Mouse (Mus musculus) liver, adult 2 months (tissue): Measurements from ENCODE around the gene Ifnl2. TPM values are rescaled to one million over a fixed set of nuclear protein-coding genes. Genes with fewer than 3 reads are reported as not detected.
"Not testable (repeated sequence)": the region's sequence is repeated elsewhere in the genome, so short reads cannot be mapped to it uniquely, and the experiment has no call there.

Source experiments
- DNase-seq: peaks from one replicate; pipeline ENCODE4 v3.0.0-alpha.2; 2011; ENCODE audit warnings: low read depth, low spot score; ENCODE audit errors: extremely low read depth
- H3K27ac ChIP-seq: fragments of 200-500 bp; replicated peaks from 2 replicates; pipeline ENCODE4 v1.5.1; 2012; ENCODE audit warnings: low read depth, mild to moderate bottlenecking, control low read depth, inconsistent platforms, low read length; ENCODE audit not compliant: insufficient read depth
- H3K27me3 ChIP-seq: fragments of 200-500 bp; 2 replicates; pipeline ENCODE4 v1.6.1; 2012; ENCODE audit warnings: mild to moderate bottlenecking, moderate library complexity, low read length, inconsistent platforms; ENCODE audit not compliant: control insufficient read depth, insufficient read depth
- H3K36me3 ChIP-seq: fragments of 200-500 bp; 2 replicates; pipeline ENCODE4 v1.6.1; 2012; ENCODE audit warnings: low read length, inconsistent platforms; ENCODE audit not compliant: control insufficient read depth, insufficient read depth
- H3K4me1 ChIP-seq: fragments of 200-500 bp; 2 replicates; pipeline ENCODE4 v1.6.1; 2011; ENCODE audit warnings: low read length; ENCODE audit not compliant: control insufficient read depth, insufficient read depth
- H3K4me3 ChIP-seq: fragments of 200-500 bp; 2 replicates; pipeline ENCODE4 v1.5.1; 2011; ENCODE audit warnings: low read depth, mild to moderate bottlenecking, control low read depth, low read length, moderate library complexity; ENCODE audit not compliant: insufficient read depth
- H3K79me2 ChIP-seq: fragments of 200-500 bp; 2 replicates; pipeline ENCODE4 v1.6.1; 2012; ENCODE audit warnings: inconsistent platforms, mild to moderate bottlenecking, low read length, moderate library complexity; ENCODE audit not compliant: control insufficient read depth, insufficient read depth
- H3K9ac ChIP-seq: fragments of 200-500 bp; 2 replicates; pipeline ENCODE4 v1.6.1; 2012; ENCODE audit warnings: low read depth, mild to moderate bottlenecking, control low read depth, inconsistent platforms, low read length
- CTCF ChIP-seq: fragments of 200-500 bp; IDR thresholded peaks from 2 replicates; pipeline ENCODE4 v1.5.1; 2011; ENCODE audit warnings: low read depth, low read length, control low read depth
- POLR2A ChIP-seq: fragments of 200-500 bp; IDR thresholded peaks from 2 replicates; pipeline ENCODE4 v1.6.1; 2011; ENCODE audit warnings: low read length, control low read depth; ENCODE audit not compliant: insufficient read depth; ENCODE audit errors: extremely low read depth
- WGBS: fragments of 180-500 bp; shearing (Covaris S2); methylation state at CpG from one replicate; pipeline ENCODE4 v1.1.7; 2018; 5-methylcytosine and 5-hydroxymethylcytosine counted together
- polyA plus RNA-seq: library from polyadenylated mRNA; depleted of rRNA; stranded (reverse); fragments of >200 nt; gene quantifications from 2 replicates; pipeline ENCODE4 v1.2.3, GENCODE M21; 2012
- total RNA-seq: library from RNA; depleted of rRNA; stranded (reverse); fragments of >200 nt; gene quantifications from 2 replicates; pipeline ENCODE4 v1.2.3, GENCODE M21; 2014

The Ifnl2 gene
- total and polyA plus RNA-seq, 2 experiments = not detected

DNA sequence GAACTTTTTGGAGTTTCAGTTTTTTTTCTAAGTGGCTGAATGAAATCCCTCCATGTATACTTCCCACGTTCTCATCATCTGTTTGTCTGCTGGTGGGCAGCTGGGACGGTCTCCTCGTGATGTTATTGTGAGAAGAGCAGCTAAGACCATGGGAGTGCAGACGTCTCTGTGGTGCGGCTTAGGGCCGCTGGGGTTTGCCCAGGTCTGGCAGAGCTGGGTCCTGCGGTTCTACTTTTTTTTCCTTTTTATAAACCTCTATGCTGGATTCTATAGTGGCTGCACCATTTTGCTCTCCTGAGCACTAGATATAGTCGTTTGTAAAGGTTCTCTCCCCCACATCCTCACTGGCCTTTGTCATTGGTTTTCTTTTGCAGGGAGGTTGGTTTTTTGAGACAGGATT is 1.2 kb upstream of the Ifnl2 start:
- H3K9ac ChIP-seq = no peak overlapping the region
- H3K36me3 ChIP-seq = no peaks in the 10 kb centered on the region
- no peak overlapping the region for H3K27ac ChIP-seq
- H3K4me3 ChIP-seq = no peak overlapping the region
- H3K79me2 ChIP-seq = no peaks in the 10 kb centered on the region
- DNase-seq = no peak
- H3K4me1 ChIP-seq = no peaks in the 10 kb centered on the region
- 70% methylated on average over 8 of the region's 8 CpGs for WGBS
- H3K27me3 ChIP-seq = no peaks in the 10 kb centered on the region
- TF ChIP-seq CTCF (no peak), POLR2A (no peak)

GRCm38 (mm10) chr7:28509121-28509520 is 1.1 kb downstream of the Ifnl2 start:
- WGBS = 78% methylated on average over 2 of the region's 2 CpGs
- H3K4me3 ChIP-seq, H3K79me2 ChIP-seq, H3K27me3 ChIP-seq, DNase-seq, H3K27ac ChIP-seq, H3K9ac ChIP-seq, H3K36me3 ChIP-seq, H3K4me1 ChIP-seq: not testable (repeated sequence)

- peaks cover 1% of the 10 kb centered on the region; the same call in 1 of the 2 replicates for H3K4me1 ChIP-seq
- no peak overlapping the region for H3K4me3 ChIP-seq
- H3K9ac ChIP-seq = no peak overlapping the region
- TF ChIP-seq CTCF (no peak), POLR2A (no peak)
- no peak overlapping the region for H3K27ac ChIP-seq
- 7% methylated on average over 5 of the region's 5 CpGs for WGBS
- no peaks in the 10 kb centered on the region for H3K79me2 ChIP-seq
- no peaks in the 10 kb centered on the region for H3K27me3 ChIP-seq
- DNase-seq = no peak
- no peaks in the 10 kb centered on the region for H3K36me3 ChIP-seq
Observed at GRCm38 (mm10) chr7:28505585-28505984, 4.7 kb downstream of the Ifnl2 start.

- WGBS = 81% methylated on average over 11 of the region's 11 CpGs
Observed at GRCm38 (mm10) chr7:28495426-28495825, 14.8 kb downstream of the Ifnl2 start.

DNA sequence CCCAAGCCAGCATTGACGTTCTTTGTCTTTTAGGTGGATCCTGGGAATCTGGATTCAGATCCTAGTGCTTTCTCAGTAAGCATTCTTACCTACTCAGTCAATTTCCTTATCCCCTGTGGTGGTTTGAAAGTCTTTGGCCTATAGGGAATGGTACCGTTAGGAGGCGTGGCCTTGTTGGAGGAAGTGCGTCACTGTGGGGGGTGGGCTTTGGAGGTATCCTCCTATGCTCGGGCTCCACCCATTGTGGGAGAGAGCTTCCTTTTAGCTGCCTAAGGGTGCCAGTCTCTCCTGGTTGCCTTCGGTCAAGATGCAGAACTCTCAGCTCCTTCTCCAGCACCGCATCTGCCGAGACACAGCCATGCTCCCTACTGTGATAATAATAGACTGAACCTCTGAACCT is 17.9 kb downstream of the Ifnl2 start:
- TF ChIP-seq POLR2A = no peak
- TF ChIP-seq CTCF = no peak
- Histone ChIP-seq H3K4me3 (no peak overlapping the region), H3K27me3 (no peaks in the 10 kb centered on the region; the same call in 1 of the 2 replicates), H3K79me2 (no peaks in the 10 kb centered on the region), H3K9ac (no peak overlapping the region), H3K27ac (no peak overlapping the region), H3K4me1 (no peaks in the 10 kb centered on the region), H3K36me3 (no peaks in the 10 kb centered on the region)
- DNase-seq = no peak
- 95% methylated on average over 8 of the region's 8 CpGs for WGBS

More at GRCm38 (mm10) chr7:28495426-28495825, 14.8 kb downstream of the Ifnl2 start:
- Histone ChIP-seq H3K36me3 (no peaks in the 10 kb centered on the region), H3K4me1 (no peaks in the 10 kb centered on the region), H3K4me3 (no peak overlapping the region), H3K27me3 (no peaks in the 10 kb centered on the region), H3K9ac (no peak overlapping the region), H3K27ac (no peak overlapping the region), H3K79me2 (no peaks in the 10 kb centered on the region)
- no peak for TF ChIP-seq POLR2A
- no peak for TF ChIP-seq CTCF
- DNase-seq = no peak

- H3K9ac ChIP-seq = no peak overlapping the region
- DNase-seq = no peak
- H3K4me1 ChIP-seq = no peaks in the 10 kb centered on the region
- H3K79me2 ChIP-seq = no peaks in the 10 kb centered on the region
- 36% methylated on average over 14 of the region's 14 CpGs for WGBS
- H3K27ac ChIP-seq = no peak overlapping the region
- TF ChIP-seq CTCF = no peak
- TF ChIP-seq POLR2A = no peak
- H3K27me3 ChIP-seq = no peaks in the 10 kb centered on the region; the same call in 1 of the 2 replicates
- no peak overlapping the region for H3K4me3 ChIP-seq
- H3K36me3 ChIP-seq = no peaks in the 10 kb centered on the region
Observed at GRCm38 (mm10) chr7:28490903-28491302, 19.4 kb downstream of the Ifnl2 start.
